Mouse (Mus musculus) urinary bladder, postnatal 0 days (tissue): Measurements from ENCODE around the gene Myd88. TPM values are rescaled to one million over a fixed set of nuclear protein-coding genes. Genes with fewer than 3 reads are reported as not detected.

Experiments used
- polyA plus RNA-seq: library from polyadenylated mRNA; unstranded; fragments of >200 nt; fragmentation: Nextera tagmentation; extraction: Ambion mirVana; gene quantifications from 2 replicates; pipeline ENCODE4 v1.2.1, GENCODE M21; 2015

The Myd88 gene
- 27.0 and 30.2 TPM in 2 replicates for polyA plus RNA-seq

GRCm38 (mm10) chr9:119340909-119341816 lies at the start of gene Myd88:
TSS of gene Myd88 (minus strand) at chr9:119341411.

GRCm38 (mm10) chr9:119365284-119365683 lies 24.1 kb upstream of the Myd88 start, which contains the start of gene Slc22a14:
TSS of gene Slc22a14 (minus strand) at chr9:119365553.

GRCm38 (mm10) chr9:119357331-119358057 lies 16.3 kb upstream of the Myd88 start, which contains the start of gene Xylb:
TSS of gene Xylb (plus strand) at chr9:119357381.

GRCm38 (mm10) chr9:119339558-119340211 lies 1.5 kb downstream of the Myd88 start, which contains the start of gene Acaa1a:
TSS of gene Acaa1a (plus strand) at chr9:119339676.

GRCm38 (mm10) chr9:119322289-119323259 lies 18.6 kb downstream of the Myd88 start, which contains the start of gene Oxsr1:
TSS of gene Oxsr1 (minus strand) at chr9:119322427.

Other genes starting within 250 kb of the Myd88 start
- 67.1 and 75.6 TPM in 2 replicates for gene Plcd1, start 247.9 kb downstream of the Myd88 start, polyA plus RNA-seq
- gene Dlec1, start 238.9 kb downstream of the Myd88 start, polyA plus RNA-seq: 0.42 and 0.63 TPM in 2 replicates
- gene Acaa1b, start 184.3 kb downstream of the Myd88 start, polyA plus RNA-seq: 3.0 and 5.7 TPM in 2 replicates
- not detected in 2 replicates for gene Gm47289, start 182.2 kb downstream of the Myd88 start, polyA plus RNA-seq
- not detected in 2 replicates for gene Slc22a13, start 132.3 kb downstream of the Myd88 start, polyA plus RNA-seq
- gene Oxsr1, start 19.0 kb downstream of the Myd88 start, polyA plus RNA-seq: 9.5 and 11.2 TPM in 2 replicates
- gene Acaa1a, start 1.7 kb downstream of the Myd88 start, polyA plus RNA-seq: 91.0 and 92.1 TPM in 2 replicates
- gene Xylb, start 16.0 kb upstream of the Myd88 start, polyA plus RNA-seq: 0.99 and 1.2 TPM in 2 replicates
- gene Slc22a14, start 24.1 kb upstream of the Myd88 start, polyA plus RNA-seq: 0.16 and 0.21 TPM in 2 replicates
- gene Acvr2b, start 60.7 kb upstream of the Myd88 start, polyA plus RNA-seq: 5.2 and 5.9 TPM in 2 replicates
- 6.5 and 7.3 TPM in 2 replicates for gene Exog, start 103.5 kb upstream of the Myd88 start, polyA plus RNA-seq
- 0.10 and 0.16 TPM in 2 replicates for gene Scn5a, start 237.6 kb upstream of the Myd88 start, polyA plus RNA-seq